Mouse (Mus musculus): Measurements from ENCODE around the gene Disc1. TPM values are rescaled to one million over a fixed set of nuclear protein-coding genes. Genes with fewer than 3 reads are reported as not detected.

The Disc1 gene
- polyA plus RNA-seq, 1 experiment, result 1.8 TPM

DNA sequence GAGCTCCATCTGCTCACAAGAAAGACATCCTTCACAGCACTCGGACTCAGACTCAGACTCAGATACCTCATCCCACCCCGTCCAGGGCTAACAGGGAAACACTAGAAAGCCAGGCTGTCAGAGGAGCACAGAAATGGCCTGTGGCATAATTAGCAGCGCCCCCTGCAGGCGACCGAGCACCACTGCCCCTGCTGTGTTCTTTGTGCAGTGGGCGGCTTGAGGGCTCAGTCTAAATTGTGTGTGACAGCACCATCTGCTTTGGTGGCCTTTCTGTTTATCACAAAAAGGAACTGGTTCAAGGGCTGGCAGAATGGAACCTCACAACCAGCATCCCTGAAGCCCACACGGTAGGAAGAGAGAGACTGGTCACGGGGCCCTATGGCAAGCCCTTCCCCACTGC is 19.3 kb upstream of the Disc1 start:
- no peak for TF ChIP-seq POLR2A (IDR thresholded peaks at IDR 0.05; ENCODE audit: low read depth, low read length)
- TF ChIP-seq CTCF (IDR thresholded peaks at IDR 0.05; ENCODE audit: extremely low read depth, insufficient read depth, insufficient read length, insufficient replicate concordance), result peak; percentile 93; the same call in 1 of the 2 replicates
- WGBS, result 48% methylated on average over 8 of the region's 8 CpGs
- no peaks in the 10 kb centered on the region for H3K4me1 ChIP-seq (ENCODE audit: control insufficient read depth, insufficient read depth, insufficient read length)
- H3K36me3 ChIP-seq (ENCODE audit: control insufficient read depth, insufficient read depth, low read length), result peaks cover 10% of the 10 kb centered on the region
- H3K27me3 ChIP-seq (ENCODE audit: control insufficient read depth, insufficient read depth, low read length), result no peaks in the 10 kb centered on the region
- no peak overlapping the region for H3K27ac ChIP-seq (ENCODE audit: insufficient read depth, low read length)
- H3K4me3 ChIP-seq (ENCODE audit: extremely low read depth, insufficient read depth, insufficient read length), result no peak overlapping the region
- peak; percentile 23 to 57 for DNase-seq (ENCODE audit: low read depth in 1 of 2, low spot score in 2 of 2)

DNA sequence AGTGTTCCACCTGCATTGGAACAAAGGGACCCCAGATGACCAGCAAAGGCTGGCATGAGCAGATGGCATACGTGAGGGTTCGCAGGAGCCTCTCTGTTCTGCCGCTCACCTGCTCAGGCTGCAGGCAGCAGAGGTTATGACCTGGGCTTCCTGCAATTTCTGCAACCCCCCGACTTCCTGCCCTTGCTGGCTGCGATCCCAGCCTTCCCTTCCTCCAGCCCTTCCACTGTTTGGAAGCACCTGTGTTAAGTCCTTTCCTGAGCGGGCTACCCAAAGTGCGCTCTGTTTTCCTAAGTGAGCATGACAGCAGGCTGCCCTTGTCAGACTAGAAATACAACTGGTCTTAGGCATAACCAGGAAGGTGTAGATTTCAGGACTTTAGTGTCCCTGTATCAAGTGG is 16.9 kb upstream of the Disc1 start:
- DNase-seq (ENCODE audit: low read depth in 1 of 2, low spot score in 2 of 2), result no peak
- no peaks in the 10 kb centered on the region for H3K4me1 ChIP-seq (ENCODE audit: control insufficient read depth, insufficient read depth, insufficient read length)
- TF ChIP-seq POLR2A (IDR thresholded peaks at IDR 0.05; ENCODE audit: low read depth, low read length) (no peak), CTCF (IDR thresholded peaks at IDR 0.05; ENCODE audit: extremely low read depth, insufficient read depth, insufficient read length, insufficient replicate concordance) (no peak)
- H3K36me3 ChIP-seq (ENCODE audit: control insufficient read depth, insufficient read depth, low read length), result peaks cover 2% of the 10 kb centered on the region
- WGBS, result 88% methylated on average over 7 of the region's 7 CpGs
- H3K27ac ChIP-seq (ENCODE audit: insufficient read depth, low read length), result no peak overlapping the region
- no peaks in the 10 kb centered on the region for H3K27me3 ChIP-seq (ENCODE audit: control insufficient read depth, insufficient read depth, low read length)
- H3K4me3 ChIP-seq (ENCODE audit: extremely low read depth, insufficient read depth, insufficient read length), result no peak overlapping the region

DNA sequence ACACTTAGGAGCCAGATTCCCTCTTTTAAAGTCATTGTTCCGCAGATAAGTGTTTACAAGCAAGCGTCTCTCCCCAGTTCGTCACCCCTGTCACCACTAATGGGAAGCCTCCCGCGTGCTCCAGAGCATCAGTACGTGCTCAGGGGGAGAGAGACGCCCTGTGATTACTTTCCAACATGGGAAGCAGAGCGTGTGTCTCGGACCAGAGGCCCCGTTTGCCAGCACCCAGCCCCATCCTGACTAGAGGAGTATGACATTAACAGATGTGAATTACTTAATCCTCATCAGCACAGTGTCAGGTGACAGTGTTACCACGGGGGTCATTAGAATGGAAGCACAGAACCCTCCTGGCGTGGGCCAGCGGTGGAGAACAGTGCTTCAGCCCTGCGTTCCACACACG is 15.3 kb upstream of the Disc1 start:
- H3K4me1 ChIP-seq (ENCODE audit: control insufficient read depth, insufficient read depth, insufficient read length), result no peaks in the 10 kb centered on the region
- no peak for DNase-seq (ENCODE audit: low read depth in 1 of 2, low spot score in 2 of 2)
- H3K27me3 ChIP-seq (ENCODE audit: control insufficient read depth, insufficient read depth, low read length), result no peaks in the 10 kb centered on the region
- H3K4me3 ChIP-seq (ENCODE audit: extremely low read depth, insufficient read depth, insufficient read length), result no peak overlapping the region
- no peak overlapping the region for H3K27ac ChIP-seq (ENCODE audit: insufficient read depth, low read length)
- no peak for TF ChIP-seq CTCF (IDR thresholded peaks at IDR 0.05; ENCODE audit: extremely low read depth, insufficient read depth, insufficient read length, insufficient replicate concordance)
- no peak for TF ChIP-seq POLR2A (IDR thresholded peaks at IDR 0.05; ENCODE audit: low read depth, low read length)
- H3K36me3 ChIP-seq (ENCODE audit: control insufficient read depth, insufficient read depth, low read length), result no peaks in the 10 kb centered on the region; the same call in 1 of the 2 replicates
- 94% methylated on average over 15 of the region's 15 CpGs for WGBS

DNA sequence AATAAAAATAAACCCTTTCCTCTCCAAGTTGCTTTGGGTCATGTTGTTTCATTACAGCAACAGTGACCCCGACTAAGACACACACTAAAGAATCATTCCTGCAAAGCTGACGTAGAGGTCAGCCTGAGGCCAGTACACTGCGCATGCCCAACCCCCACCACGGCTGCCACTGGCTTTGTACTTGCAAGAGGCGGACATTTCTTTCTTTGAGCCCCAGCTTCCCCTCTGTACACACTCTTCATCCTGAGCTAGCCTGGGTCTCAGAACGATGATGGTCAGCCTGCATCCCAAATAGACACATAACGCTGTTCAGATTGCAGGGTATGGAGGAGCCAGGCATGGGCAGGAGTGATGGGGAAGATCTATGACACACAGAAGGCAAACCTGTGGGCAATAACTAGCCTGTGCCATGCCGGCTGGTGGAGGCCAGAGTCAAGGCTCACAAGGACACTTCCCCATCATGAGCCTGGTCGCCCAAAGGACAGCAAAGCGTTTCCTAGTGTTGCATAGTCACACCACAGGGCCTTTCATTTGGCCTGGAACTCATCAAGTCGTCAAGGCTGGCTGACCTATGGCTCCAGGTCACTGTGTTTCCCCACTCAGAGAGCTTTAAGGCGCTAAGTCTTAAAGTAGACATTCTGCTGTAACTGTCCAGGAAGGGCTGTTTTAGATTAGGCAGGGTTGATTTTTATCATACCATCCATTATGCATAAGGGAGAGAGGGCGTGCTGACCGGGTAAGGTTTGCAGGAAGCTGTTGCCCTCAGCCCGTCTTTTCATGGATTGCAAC is 13.2 kb upstream of the Disc1 start:
- Histone ChIP-seq H3K36me3 (ENCODE audit: control insufficient read depth, insufficient read depth, low read length) (no peaks in the 10 kb centered on the region; the same call in 1 of the 2 replicates), H3K27ac (ENCODE audit: insufficient read depth, low read length) (no peak overlapping the region), H3K4me1 (ENCODE audit: control insufficient read depth, insufficient read depth, insufficient read length) (no peaks in the 10 kb centered on the region), H3K4me3 (ENCODE audit: extremely low read depth, insufficient read depth, insufficient read length) (no peak overlapping the region), H3K27me3 (ENCODE audit: control insufficient read depth, insufficient read depth, low read length) (no peaks in the 10 kb centered on the region)
- 89% methylated on average over 15 of the region's 15 CpGs for WGBS
- DNase-seq (ENCODE audit: low read depth in 1 of 2, low spot score in 2 of 2), result no peak
- TF ChIP-seq CTCF (IDR thresholded peaks at IDR 0.05; ENCODE audit: extremely low read depth, insufficient read depth, insufficient read length, insufficient replicate concordance), result no peak
- TF ChIP-seq POLR2A (IDR thresholded peaks at IDR 0.05; ENCODE audit: low read depth, low read length), result no peak

DNA sequence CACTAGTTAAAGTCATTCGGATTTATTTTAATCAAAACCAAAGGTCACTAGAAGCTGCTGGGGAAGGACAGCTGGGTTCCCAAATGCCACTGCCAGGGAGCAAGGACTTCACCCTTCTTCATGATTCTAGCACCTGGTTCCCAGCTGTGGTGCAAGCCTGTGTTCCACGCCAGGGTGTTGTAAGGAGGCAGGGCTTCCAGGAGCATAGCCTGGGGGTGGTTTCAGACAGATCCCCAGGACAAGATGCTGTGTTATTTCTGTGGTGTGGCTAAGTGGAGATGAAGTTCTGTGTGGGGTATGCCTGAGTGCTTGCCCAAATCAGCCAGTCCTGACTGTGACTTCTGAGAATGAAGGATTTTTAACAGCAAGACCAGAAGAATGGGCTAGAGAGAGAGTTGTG is 12.5 kb upstream of the Disc1 start:
- Histone ChIP-seq H3K27ac (ENCODE audit: insufficient read depth, low read length) (no peak overlapping the region), H3K4me1 (ENCODE audit: control insufficient read depth, insufficient read depth, insufficient read length) (no peaks in the 10 kb centered on the region), H3K36me3 (ENCODE audit: control insufficient read depth, insufficient read depth, low read length) (no peaks in the 10 kb centered on the region; the same call in 1 of the 2 replicates), H3K4me3 (ENCODE audit: extremely low read depth, insufficient read depth, insufficient read length) (no peak overlapping the region), H3K27me3 (ENCODE audit: control insufficient read depth, insufficient read depth, low read length) (no peaks in the 10 kb centered on the region)
- no peak for DNase-seq (ENCODE audit: low read depth in 1 of 2, low spot score in 2 of 2)
- 81% methylated on average over 2 of the region's 2 CpGs for WGBS
- TF ChIP-seq POLR2A (IDR thresholded peaks at IDR 0.05; ENCODE audit: low read depth, low read length) (no peak), CTCF (IDR thresholded peaks at IDR 0.05; ENCODE audit: extremely low read depth, insufficient read depth, insufficient read length, insufficient replicate concordance) (no peak)

DNA sequence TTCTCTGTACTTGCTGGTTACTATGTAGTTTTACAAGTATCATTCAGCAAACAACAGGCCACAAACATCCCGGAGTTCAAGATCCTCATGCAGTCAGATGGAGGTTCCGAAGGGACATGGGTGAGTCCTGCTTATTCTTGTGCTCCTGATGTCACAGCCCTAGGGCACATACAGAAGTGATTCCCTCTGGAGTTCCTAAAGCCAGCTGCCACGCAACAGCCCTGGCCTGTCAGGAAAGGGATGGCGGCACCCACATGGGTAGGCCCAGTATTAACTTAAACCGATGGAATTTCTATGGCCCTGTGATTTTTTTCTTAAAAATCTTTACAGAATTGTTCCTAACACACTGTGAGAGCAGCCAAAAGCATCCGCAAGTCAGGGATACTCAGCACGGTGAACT is 10.6 kb upstream of the Disc1 start:
- no peaks in the 10 kb centered on the region for H3K4me1 ChIP-seq (ENCODE audit: control insufficient read depth, insufficient read depth, insufficient read length)
- DNase-seq (ENCODE audit: low read depth in 1 of 2, low spot score in 2 of 2), result no peak
- no peak overlapping the region for H3K4me3 ChIP-seq (ENCODE audit: extremely low read depth, insufficient read depth, insufficient read length)
- H3K27ac ChIP-seq (ENCODE audit: insufficient read depth, low read length), result no peak overlapping the region
- TF ChIP-seq CTCF (IDR thresholded peaks at IDR 0.05; ENCODE audit: extremely low read depth, insufficient read depth, insufficient read length, insufficient replicate concordance) (no peak), POLR2A (IDR thresholded peaks at IDR 0.05; ENCODE audit: low read depth, low read length) (no peak)
- H3K36me3 ChIP-seq (ENCODE audit: control insufficient read depth, insufficient read depth, low read length), result no peaks in the 10 kb centered on the region
- WGBS, result 90% methylated on average over 7 of the region's 7 CpGs
- H3K27me3 ChIP-seq (ENCODE audit: control insufficient read depth, insufficient read depth, low read length), result no peaks in the 10 kb centered on the region

DNA sequence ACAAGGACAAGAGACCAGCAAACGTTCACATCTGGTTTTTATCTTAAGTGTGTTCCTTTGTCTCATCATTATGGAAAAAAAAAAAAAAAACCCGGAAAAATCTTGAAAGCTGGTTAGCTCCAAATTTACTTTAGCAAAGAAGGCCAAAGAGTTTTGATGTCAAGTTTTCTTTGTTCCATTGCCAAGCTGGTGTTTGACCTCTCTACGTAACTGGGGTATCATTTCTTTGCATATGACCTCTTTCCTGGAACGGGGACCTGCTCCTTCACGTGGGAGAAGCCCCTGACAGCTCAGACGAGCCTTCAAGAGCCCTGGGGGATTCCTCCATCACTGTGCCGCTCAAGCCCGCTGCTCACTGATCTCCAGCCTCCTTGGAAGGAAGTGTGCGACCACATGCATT is 10.1 kb upstream of the Disc1 start:
- TF ChIP-seq POLR2A (IDR thresholded peaks at IDR 0.05; ENCODE audit: low read depth, low read length) (no peak), CTCF (IDR thresholded peaks at IDR 0.05; ENCODE audit: extremely low read depth, insufficient read depth, insufficient read length, insufficient replicate concordance) (no peak)
- WGBS, result 16% methylated on average over 9 of the region's 9 CpGs
- H3K27ac ChIP-seq (ENCODE audit: insufficient read depth, low read length), result no peak overlapping the region

More for the DNA sequence above, 10.1 kb upstream of the Disc1 start:
- no peak overlapping the region for H3K4me3 ChIP-seq (ENCODE audit: extremely low read depth, insufficient read depth, insufficient read length)
- no peaks in the 10 kb centered on the region for H3K4me1 ChIP-seq (ENCODE audit: control insufficient read depth, insufficient read depth, insufficient read length)
- DNase-seq (ENCODE audit: low read depth in 1 of 2, low spot score in 2 of 2), result no peak
- H3K36me3 ChIP-seq (ENCODE audit: control insufficient read depth, insufficient read depth, low read length), result no peaks in the 10 kb centered on the region
- no peaks in the 10 kb centered on the region for H3K27me3 ChIP-seq (ENCODE audit: control insufficient read depth, insufficient read depth, low read length)
